Mouse (Mus musculus): ENCODE data around the gene Cldn16. TPM values are rescaled to one million over a fixed set of nuclear protein-coding genes. Genes with fewer than 3 reads are reported as not detected.

The Cldn16 gene
- polyA plus RNA-seq (2017; shearing (Covaris generic)): not detected

GRCm38 (mm10) chr16:26462835-26463234 is at the start of gene Cldn16:
Gene Cldn16, plus strand, starts transcription at chr16:26463135.

GRCm38 (mm10) chr16:26526669-26527068 is 63.7 kb downstream of the Cldn16 start, which contains the start of gene Tmem207:
Gene Tmem207, minus strand, starts transcription at chr16:26526769.

Other genes starting within 250 kb of the Cldn16 start
- under 1 TPM in 1 of 2 experiments, not detected in 1; 0.15 TPM for gene Cldn1, start 91.3 kb upstream of the Cldn16 start, polyA plus RNA-seq (2017; shearing (Covaris generic))
- not detected for gene Tmem207, start 63.6 kb downstream of the Cldn16 start, polyA plus RNA-seq (2017; shearing (Covaris generic))
- 10 to 100 TPM in 1 of 2 experiments, 1 to 10 TPM in 1; 8.1 to 10.5 TPM for gene Il1rap, start 118.6 kb downstream of the Cldn16 start, polyA plus RNA-seq (2017; shearing (Covaris generic))